Mouse (Mus musculus): ENCODE results near the gene Capn1. TPM values are rescaled to one million over a fixed set of nuclear protein-coding genes. Genes with fewer than 3 reads are reported as not detected.

Gene Capn1
- total RNA-seq, 2 experiments from 2014 or later: 27.9 to 28.1 TPM

GRCm38 (mm10) chr19:6040002-6040401, 24.3 kb upstream of the Capn1 start:
- no peak for DNase-seq (ENCODE audit: low spot score in 2 of 2)

- no peak for DNase-seq (ENCODE audit: low spot score in 2 of 2)
These were observed 22.6 kb upstream of the Capn1 start for GRCm38 (mm10) chr19:6038326-6038725.

- no peak for DNase-seq (ENCODE audit: low spot score in 2 of 2)
These were observed 22.0 kb upstream of the Capn1 start for GRCm38 (mm10) chr19:6037695-6038094.

DNA sequence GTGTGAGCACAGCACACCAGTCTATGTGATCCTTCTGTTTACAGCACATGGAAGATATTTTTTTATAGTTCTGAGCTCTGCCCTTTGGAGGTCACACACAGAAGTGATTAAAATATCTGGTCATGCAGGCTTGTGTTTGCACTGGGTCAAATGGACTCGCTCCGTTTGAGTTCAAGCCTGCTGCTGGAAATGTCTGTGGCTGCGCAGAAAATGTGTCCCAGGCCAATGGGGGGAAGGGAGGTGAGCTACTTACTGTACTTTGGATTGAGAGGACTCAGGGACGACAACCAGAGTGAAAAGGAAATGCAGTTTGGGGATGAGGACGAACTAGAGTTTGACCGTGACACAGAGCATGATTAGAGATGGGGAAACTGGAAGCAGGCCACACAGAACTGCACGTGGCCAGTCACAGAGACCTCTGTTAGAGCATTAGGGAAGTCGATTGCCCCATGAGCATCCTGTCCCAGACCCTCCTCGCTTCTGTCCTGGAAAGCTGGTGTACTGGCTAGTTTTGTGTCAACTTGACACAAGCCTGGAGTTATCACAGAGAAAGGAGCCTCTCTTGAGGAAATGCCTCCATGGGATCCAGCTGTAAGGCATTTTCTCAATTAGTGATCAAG, 20.4 kb upstream of the Capn1 start:
- DNase-seq (ENCODE audit: low spot score in 2 of 2): no peak

- no peak for DNase-seq (ENCODE audit: low spot score in 2 of 2)
These were observed 15.0 kb upstream of the Capn1 start for GRCm38 (mm10) chr19:6030520-6031280.

- DNase-seq (ENCODE audit: low spot score in 2 of 2): no peak
These were observed 13.7 kb upstream of the Capn1 start for GRCm38 (mm10) chr19:6029426-6029825.

- DNase-seq (ENCODE audit: low spot score in 2 of 2): no peak
These were observed 13.3 kb upstream of the Capn1 start for GRCm38 (mm10) chr19:6028991-6029390.

- no peak for DNase-seq (ENCODE audit: low spot score in 2 of 2)
These were observed 8.2 kb upstream of the Capn1 start for GRCm38 (mm10) chr19:6023930-6024329.

GRCm38 (mm10) chr19:6023059-6023458, 7.4 kb upstream of the Capn1 start:
- DNase-seq (ENCODE audit: low spot score in 2 of 2): no peak

- DNase-seq (ENCODE audit: low spot score in 2 of 2): no peak
These were observed 4.6 kb upstream of the Capn1 start for GRCm38 (mm10) chr19:6020276-6020675.

DNA sequence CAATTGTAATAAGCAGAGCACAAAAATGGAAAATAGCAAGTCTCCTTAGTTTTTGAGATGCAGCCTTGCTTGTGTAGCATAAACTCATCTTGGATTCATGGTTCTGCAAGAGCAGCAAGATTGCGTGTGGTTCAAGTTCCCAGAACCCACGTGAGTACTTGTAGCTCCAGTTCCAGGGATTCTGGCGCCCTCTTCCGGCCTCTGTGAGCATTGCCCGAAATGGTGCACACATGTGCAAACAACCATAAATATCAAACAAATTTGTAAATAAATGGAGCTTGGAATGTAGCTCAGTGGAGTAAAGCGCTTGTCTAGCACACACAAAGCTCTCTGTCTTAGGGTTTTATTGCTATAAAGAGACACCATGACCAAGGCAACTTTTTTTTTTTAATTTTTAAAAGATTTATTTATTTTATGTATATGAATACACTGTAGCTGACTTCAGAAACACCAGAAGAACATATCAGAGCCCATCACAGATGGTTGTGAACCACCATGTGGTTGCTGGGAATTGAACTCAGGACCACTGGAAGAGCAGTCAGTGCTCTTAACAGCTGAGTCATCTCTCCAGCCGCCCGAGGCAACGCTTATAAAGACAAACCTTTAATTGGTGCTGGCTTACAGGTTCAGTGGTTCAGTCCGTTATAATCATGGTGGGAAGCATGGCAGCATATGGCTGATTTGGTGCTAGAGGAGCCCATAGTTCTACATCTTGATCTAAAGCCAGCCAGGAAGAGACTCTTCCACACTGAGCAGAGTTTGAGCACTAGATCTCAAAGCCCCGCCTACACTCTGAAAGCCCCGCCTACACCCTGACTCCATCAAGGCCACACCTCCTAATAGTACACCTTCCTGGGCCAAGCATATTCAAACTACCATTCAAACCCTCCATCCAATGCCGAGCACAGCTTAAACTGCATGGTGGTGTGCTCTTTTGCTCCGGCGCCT, 2.7 kb upstream of the Capn1 start:
- DNase-seq (ENCODE audit: low spot score in 2 of 2): peak; percentile 83 to 89

DNA sequence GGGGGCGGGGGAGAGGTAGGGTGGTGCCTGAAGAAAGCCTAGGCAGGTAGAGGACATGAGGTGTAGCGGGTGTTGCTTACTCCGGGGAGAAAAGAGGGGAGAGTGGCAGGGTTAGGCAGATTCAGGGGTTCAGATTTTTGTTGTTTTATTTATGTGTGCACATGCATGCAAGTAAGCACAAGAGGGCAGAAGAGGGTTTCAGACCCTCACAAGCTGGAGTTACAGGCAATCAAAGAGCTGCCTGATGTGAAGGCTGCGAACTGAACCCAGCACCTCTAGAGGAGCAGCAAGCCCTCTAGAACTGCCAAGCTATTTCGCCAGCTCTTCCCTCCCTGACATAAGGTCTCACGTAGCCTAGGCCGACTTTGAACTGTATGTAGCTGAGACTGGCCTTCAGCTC, 835 bp upstream of the Capn1 start:
- no peak for DNase-seq (ENCODE audit: low spot score in 2 of 2)

DNA sequence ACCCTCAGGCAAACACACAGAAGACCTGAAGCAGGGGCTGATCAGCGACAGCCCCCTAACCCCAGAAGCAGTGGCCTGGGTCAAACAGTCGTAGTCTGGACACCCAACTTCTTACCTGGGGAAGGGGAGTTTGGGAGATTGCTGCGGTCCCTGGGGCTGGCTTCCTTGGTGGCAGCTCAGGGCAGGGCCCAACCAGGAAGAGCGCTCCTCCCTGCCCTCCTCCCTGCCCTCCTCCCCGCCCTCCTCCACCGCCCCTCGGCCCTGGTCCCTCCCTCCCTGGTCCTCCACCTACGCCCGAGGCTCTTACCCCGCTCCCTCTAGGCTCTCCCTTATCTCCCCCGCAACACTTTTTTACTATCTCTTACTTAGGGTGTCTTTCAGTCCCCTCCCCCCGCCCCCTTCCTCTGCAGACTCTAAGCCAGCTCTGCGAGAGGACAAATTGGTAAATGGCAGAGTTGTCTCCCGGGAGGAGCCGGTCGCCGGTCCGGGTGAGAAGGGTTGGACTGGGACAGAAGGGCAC, 646 bp downstream of the Capn1 start:
- peak in 1 of 2 experiments; percentile 17 for DNase-seq (ENCODE audit: low spot score in 2 of 2)

- no peak for DNase-seq (ENCODE audit: low spot score in 2 of 2)
These were observed 2.0 kb downstream of the Capn1 start for GRCm38 (mm10) chr19:6013691-6014090.

DNA sequence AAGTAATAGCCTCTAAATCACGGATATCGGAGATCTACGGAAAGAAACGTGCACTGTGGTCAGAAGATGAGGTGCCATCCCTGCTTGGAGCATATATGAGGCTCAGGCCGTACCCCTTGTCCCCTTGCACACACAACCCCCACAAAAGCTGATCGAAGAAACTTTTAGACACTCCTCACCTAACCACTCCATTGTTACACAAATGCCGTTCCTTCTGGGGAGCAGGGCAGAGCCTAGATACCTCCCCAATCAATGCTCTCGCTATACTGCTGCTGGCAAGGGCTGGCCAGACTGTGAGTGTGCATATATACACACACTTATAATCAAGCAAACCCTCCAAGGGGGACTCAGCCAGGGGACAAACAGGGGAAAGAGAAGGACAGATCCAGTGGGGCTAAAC, 6.6 kb downstream of the Capn1 start:
- no peak for DNase-seq (ENCODE audit: low spot score in 2 of 2)

- DNase-seq (ENCODE audit: low spot score in 2 of 2): no peak
These were observed 8.7 kb downstream of the Capn1 start for GRCm38 (mm10) chr19:6007013-6007412.

GRCm38 (mm10) chr19:6005541-6005940, 10.2 kb downstream of the Capn1 start:
- DNase-seq (ENCODE audit: low spot score in 2 of 2): no peak

- no peak for DNase-seq (ENCODE audit: low spot score in 2 of 2)
These were observed 15.7 kb downstream of the Capn1 start for GRCm38 (mm10) chr19:5999969-6000368.

GRCm38 (mm10) chr19:5998180-5998579, 17.5 kb downstream of the Capn1 start:
- no peak for DNase-seq (ENCODE audit: low spot score in 2 of 2)

DNA sequence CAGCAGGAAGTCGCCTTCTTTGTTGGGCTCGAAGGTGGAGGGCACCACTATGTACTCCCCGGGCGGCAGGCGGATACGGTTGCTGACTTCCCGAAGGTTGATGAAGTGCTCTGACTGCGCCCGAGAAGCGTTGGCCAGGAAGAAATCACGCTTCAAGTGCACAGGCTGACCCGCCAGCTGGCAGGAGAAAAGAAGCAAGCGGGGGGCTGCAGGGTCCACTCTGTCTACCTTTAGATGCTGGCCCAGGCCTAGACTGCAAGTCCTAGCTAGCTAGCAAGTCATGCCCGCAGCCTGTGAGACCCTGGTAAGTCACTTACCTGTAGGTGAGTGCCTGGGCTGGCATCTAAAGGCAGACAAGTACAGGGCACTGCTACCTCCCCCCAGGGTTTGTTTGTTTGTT, 21.0 kb downstream of the Capn1 start:
- DNase-seq (ENCODE audit: low spot score in 2 of 2): no peak

DNA sequence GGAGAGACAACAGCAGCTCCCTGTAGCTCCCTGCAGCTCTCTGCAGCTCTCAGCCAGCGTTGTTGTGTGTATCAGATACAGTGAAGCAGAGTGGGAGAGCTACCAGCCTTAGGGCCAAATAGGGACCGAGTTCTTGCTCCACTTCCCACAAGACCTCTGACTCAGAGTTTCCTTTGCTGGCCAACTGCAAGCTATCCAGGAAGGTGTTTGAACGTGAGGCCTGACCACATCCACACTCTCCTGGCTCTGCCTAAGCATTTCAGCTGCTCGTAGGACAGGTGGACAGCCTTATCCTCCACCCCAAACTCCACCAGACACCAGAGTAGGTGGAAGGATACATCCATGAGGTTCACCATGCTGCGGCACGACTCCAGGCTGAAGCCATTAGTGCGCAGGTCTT, 23.7 kb downstream of the Capn1 start:
- DNase-seq (ENCODE audit: low spot score in 2 of 2): no peak

GRCm38 (mm10) chr19:5991467-5991866, 24.2 kb downstream of the Capn1 start:
- DNase-seq (ENCODE audit: low spot score in 2 of 2): no peak
